In the genomic region with DNA sequence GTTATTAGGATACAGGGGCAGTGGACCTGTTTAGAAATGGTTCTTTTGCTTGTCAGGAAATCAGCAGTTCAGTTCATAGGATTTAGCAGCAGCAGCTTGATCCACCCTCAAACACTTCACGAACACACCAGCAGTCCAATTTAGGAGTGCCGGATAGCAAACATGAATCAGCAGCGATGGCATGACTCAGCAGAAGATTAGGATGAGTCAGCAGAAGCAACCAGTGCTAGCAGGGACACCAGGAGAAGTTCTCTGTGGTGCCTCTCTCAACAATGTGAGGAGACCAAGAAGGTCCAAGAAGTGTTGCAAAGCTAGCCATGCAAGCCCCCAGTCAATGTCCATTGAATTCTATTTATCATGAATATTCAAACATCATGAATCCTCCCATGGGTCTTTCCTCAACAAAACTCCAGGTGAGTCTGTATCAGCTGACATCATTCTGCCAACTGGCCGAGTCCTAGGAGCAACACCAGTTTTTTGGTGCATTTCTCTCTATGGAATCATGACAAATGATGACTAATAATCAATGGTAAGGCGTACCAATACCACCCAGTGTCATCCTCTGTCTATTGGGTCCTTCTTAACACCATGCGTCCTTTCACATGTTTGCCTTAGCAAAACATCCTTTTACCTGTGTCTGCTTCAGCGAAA, we compare ENCODE assay signal across 11 mouse cellular contexts. TPM values are rescaled to one million over a fixed set of nuclear protein-coding genes. Genes with fewer than 3 reads are reported as not detected.
DNase-seq lines count a peak whose midpoint lies in the region; ATAC-seq and TF ChIP-seq lines count a peak whose summit lies in the region.
"Had no signal": no experiment of that assay in that cellular context is flagged by ENCODE, and none has a peak within 500 bp of the region (broad histone marks: within the 10 kb centered on the region; RNA-seq: fewer than 3 reads in every experiment).

No protein-coding gene starts in this region.

- H3K4me3 ChIP-seq in ES-E14 (ENCODE audit: insufficient read depth in 1 of 2, low read depth in 1 of 2, low read length in 2 of 2, poor library complexity in 1 of 2, severe bottlenecking in 1 of 2), result no peak overlapping the region
- no peak overlapping the region for H3K4me3 ChIP-seq in liver, postnatal 0 days (ENCODE audit: low read depth, low read length)
- H3K4me3 ChIP-seq in midbrain, postnatal 0 days (ENCODE audit: low read depth, low read length), result no peak overlapping the region
- no peak overlapping the region for H3K4me3 ChIP-seq in hindbrain, embryonic 12.5 days
- H3K4me3 ChIP-seq: erythroblast, embryonic 14.5 days had no signal

- 68% methylated on average over 7 of the region's 7 CpGs for WGBS in liver, postnatal 0 days (ENCODE audit: insufficient replicate concordance)
- 92% methylated on average over 7 of the region's 7 CpGs for WGBS in midbrain, postnatal 0 days
- WGBS in hindbrain, embryonic 12.5 days, result 89% methylated on average over 7 of the region's 7 CpGs

- no peak overlapping the region for H3K4me2 ChIP-seq in liver, postnatal 0 days (ENCODE audit: low read depth, low read length)
- H3K4me2 ChIP-seq in midbrain, postnatal 0 days (ENCODE audit: low read depth, low read length, poor library complexity, severe bottlenecking), result no peak overlapping the region
- no peak overlapping the region for H3K4me2 ChIP-seq in hindbrain, embryonic 12.5 days (replicated peaks)

- H3K27ac ChIP-seq in ES-E14 (ENCODE audit: insufficient read depth, low read depth, low read length, poor library complexity, severe bottlenecking), result no peak overlapping the region
- H3K27ac ChIP-seq in liver, postnatal 0 days (ENCODE audit: low read depth), result no peak overlapping the region
- H3K27ac ChIP-seq in midbrain, postnatal 0 days (ENCODE audit: low read depth, low read length), result no peak overlapping the region
- H3K27ac ChIP-seq in hindbrain, embryonic 12.5 days, result no peak overlapping the region

- H3K27me3 ChIP-seq in liver, postnatal 0 days (ENCODE audit: insufficient read depth, low read length), result no peaks in the 10 kb centered on the region
- no peaks in the 10 kb centered on the region for H3K27me3 ChIP-seq in midbrain, postnatal 0 days (ENCODE audit: insufficient read depth, low read length)
- no peaks in the 10 kb centered on the region for H3K27me3 ChIP-seq in hindbrain, embryonic 12.5 days

- H3K36me3 ChIP-seq in ES-E14 (ENCODE audit: control insufficient read depth, insufficient read depth, low read length, poor library complexity, severe bottlenecking), result no peaks in the 10 kb centered on the region
- H3K36me3 ChIP-seq in liver, postnatal 0 days (replicated peaks; ENCODE audit: insufficient read depth, low read length), result no peaks in the 10 kb centered on the region
- no peaks in the 10 kb centered on the region for H3K36me3 ChIP-seq in midbrain, postnatal 0 days (ENCODE audit: insufficient read depth, low read length)
- H3K36me3 ChIP-seq in hindbrain, embryonic 12.5 days, result no peaks in the 10 kb centered on the region

- no peaks in the 10 kb centered on the region for H3K9me3 ChIP-seq in ES-E14 (ENCODE audit: control insufficient read depth, insufficient read depth, low read depth, low read length)
- no peaks in the 10 kb centered on the region for H3K9me3 ChIP-seq in liver, postnatal 0 days (ENCODE audit: low read length)
- no peaks in the 10 kb centered on the region for H3K9me3 ChIP-seq in midbrain, postnatal 0 days (ENCODE audit: low read length)
- no peaks in the 10 kb centered on the region for H3K9me3 ChIP-seq in hindbrain, embryonic 12.5 days (replicated peaks)

- TF ChIP-seq EP300 in liver, postnatal 0 days (IDR thresholded peaks at IDR 0.05; ENCODE audit: low read depth), result peak; percentile 61

- TF ChIP-seq CTCF in liver, postnatal 0 days (IDR thresholded peaks at IDR 0.05; ENCODE audit: low read depth), result no peak
- no peak for TF ChIP-seq CTCF in midbrain, postnatal 0 days (IDR thresholded peaks at IDR 0.05)

- peak; percentile 3 to 17 for DNase-seq in layer of hippocampus, adult 18-20 months (ENCODE audit: low spot score in 2 of 2)
- no peak for DNase-seq in layer of hippocampus, postnatal 10 days (ENCODE audit: low spot score in 2 of 2)
- DNase-seq in ES-E14 (ENCODE audit: low read depth, low spot score), result no peak
- DNase-seq in c-Kit-negative CD71-positive TER-119-positive erythroid progenitor cells, embryonic 14.5 days (ENCODE audit: low read depth, low spot score), result peak; percentile 79
- DNase-seq in liver, postnatal 0 days, result peak; percentile 64
- no peak for DNase-seq in midbrain, postnatal 0 days (ENCODE audit: low spot score)
- no peak for DNase-seq in layer of hippocampus, adult 9-11 months
- DNase-seq: cerebellum, adult 9-10 months had no signal

- peak; percentile 60 for ATAC-seq in liver, postnatal 0 days
- ATAC-seq in midbrain, postnatal 0 days (ENCODE audit: low FRiP score), result no peak
- no peak for ATAC-seq in hindbrain, embryonic 12.5 days (ENCODE audit: low FRiP score)
- ATAC-seq: intestine, postnatal 0 days had no signal

- H3K9ac ChIP-seq in ES-E14 (ENCODE audit: insufficient read depth, low read depth, low read length, poor library complexity, severe bottlenecking), result no peak overlapping the region
- H3K9ac ChIP-seq in liver, postnatal 0 days (replicated peaks), result no peak overlapping the region
- H3K9ac ChIP-seq in midbrain, postnatal 0 days (replicated peaks; ENCODE audit: low read length, poor library complexity, severe bottlenecking), result no peak overlapping the region
- H3K9ac ChIP-seq in hindbrain, embryonic 12.5 days, result no peak overlapping the region

- no peaks in the 10 kb centered on the region for H3K4me1 ChIP-seq in ES-E14 (ENCODE audit: control insufficient read depth in 2 of 2, insufficient read depth in 2 of 2, low read length in 2 of 2, poor library complexity in 1 of 2)
- peaks cover 32% of the 10 kb centered on the region for H3K4me1 ChIP-seq in liver, postnatal 0 days (ENCODE audit: insufficient read depth)
- H3K4me1 ChIP-seq in midbrain, postnatal 0 days (ENCODE audit: insufficient read depth, low read length), result peaks cover 2% of the 10 kb centered on the region; the same call in 1 of the 2 replicates
- H3K4me1 ChIP-seq in hindbrain, embryonic 12.5 days, result 0 out of 2 replicates have a peak, but pooled peaks cover 3% of the 10 kb centered on the region

- in situ Hi-C loops in ES-E14 (cut with MboI; ENCODE audit: low sequenced_read_pairs in 2 of 2, unreplicated experiment in 2 of 2), result no loop called here

TF ChIP-seq in ES-E14, 5 proteins besides CTCF, POLR2A, EP300 and RAD21:
- TF ChIP-seq MAFK (IDR thresholded peaks at IDR 0.05; ENCODE audit: insufficient read depth, low read depth, low read length) (peak; percentile 98), HCFC1 (IDR thresholded peaks at IDR 0.05; ENCODE audit: borderline replicate concordance, insufficient read depth, low read length) (no peak)

RNA-seq across cellular contexts. Expression of a gene that starts 45.7 kb away (rescaled TPM):
- total RNA-seq in layer of hippocampus, adult 18-20 months (2021), result 1 to 10 TPM; 1.8 to 2.0 TPM
- 1 to 10 TPM; 4.8 to 6.2 TPM for total RNA-seq in layer of hippocampus, postnatal 10 days (2021)
- 7.5 and 12.1 TPM in 2 replicates for total RNA-seq in ES-E14 (2012; rRNA removed)
- polyA plus RNA-seq in liver, postnatal 0 days (2015; fragmentation: Nextera tagmentation; extraction: Ambion mirVana), result 8.3 and 11.5 TPM in 2 replicates
- total RNA-seq in midbrain, postnatal 0 days (2014; rRNA removed), result 1.4 and 3.5 TPM in 2 replicates
- 1.2 and 1.6 TPM in 2 replicates for polyA plus RNA-seq in midbrain, postnatal 0 days (2015; fragmentation: Nextera tagmentation; extraction: Ambion mirVana)
- polyA plus RNA-seq in hindbrain, embryonic 12.5 days (2016; fragmentation: Nextera tagmentation; extraction: Ambion mirVana), result 1.2 and 1.9 TPM in 2 replicates

Comparison
In these comparisons a context has a peak if more than half of its experiments do, and no peak if none do; other contexts are left out.
1. DNase-seq: peak in layer of hippocampus, adult 18-20 months (2 of 2), c-Kit-negative CD71-positive TER-119-positive erythroid progenitor cells, embryonic 14.5 days (single experiment) and liver, postnatal 0 days (single experiment); none in layer of hippocampus, postnatal 10 days (0 of 2), ES-E14 (single experiment), midbrain, postnatal 0 days (single experiment) and layer of hippocampus, adult 9-11 months (single experiment).